Mouse (Mus musculus) midbrain, embryonic 10.5 days (tissue): ENCODE results near the gene Gtf2h3. TPM values are rescaled to one million over a fixed set of nuclear protein-coding genes. Genes with fewer than 3 reads are reported as not detected.
"Not testable (repeated sequence)": the region's sequence is repeated elsewhere in the genome, so short reads cannot be mapped to it uniquely, and the experiment has no call there.

Experiments used
- DNase-seq: peaks from one replicate; pipeline ENCODE4 v3.0.0-alpha.2; 2017; ENCODE audit warnings: low spot score
- H3K27ac ChIP-seq: fragments of 300-500 bp; sonication (generic); replicated peaks from 2 replicates; pipeline ENCODE4 v1.5.1; 2016; ENCODE audit warnings: mild to moderate bottlenecking
- H3K27me3 ChIP-seq: fragments of 300-500 bp; sonication (generic); 2 replicates; pipeline ENCODE4 v1.6.1; 2016; ENCODE audit warnings: low read depth, mild to moderate bottlenecking; ENCODE audit not compliant: poor library complexity, severe bottlenecking
- H3K36me3 ChIP-seq: fragments of 300-500 bp; sonication (generic); 2 replicates; pipeline ENCODE4 v1.6.1; 2016; ENCODE audit warnings: mild to moderate bottlenecking, moderate library complexity
- H3K4me1 ChIP-seq: fragments of 300-500 bp; sonication (generic); 2 replicates; pipeline ENCODE4 v1.6.1; 2016
- H3K4me3 ChIP-seq: fragments of 300-500 bp; sonication (generic); 2 replicates; pipeline ENCODE4 v1.5.1; 2016; ENCODE audit warnings: mild to moderate bottlenecking, moderate library complexity
- H3K9me3 ChIP-seq: fragments of 300-500 bp; sonication (generic); replicated peaks from 2 replicates; pipeline ENCODE4 v1.6.1; 2016; ENCODE audit warnings: mild to moderate bottlenecking
- WGBS: fragments of 180-500 bp; shearing (Covaris S2); methylation state at CpG from one replicate; pipeline ENCODE4 v1.1.7; 2016; 5-methylcytosine and 5-hydroxymethylcytosine counted together
- polyA plus RNA-seq: library from polyadenylated mRNA; unstranded; fragments of >200 nt; fragmentation: Nextera tagmentation; extraction: Ambion mirVana; gene quantifications from 2 replicates; pipeline ENCODE4 v1.2.1, GENCODE M21; 2016

Gtf2h3 gene
- polyA plus RNA-seq, 1 experiment from 2014 or later = 96.4 TPM

DNA sequence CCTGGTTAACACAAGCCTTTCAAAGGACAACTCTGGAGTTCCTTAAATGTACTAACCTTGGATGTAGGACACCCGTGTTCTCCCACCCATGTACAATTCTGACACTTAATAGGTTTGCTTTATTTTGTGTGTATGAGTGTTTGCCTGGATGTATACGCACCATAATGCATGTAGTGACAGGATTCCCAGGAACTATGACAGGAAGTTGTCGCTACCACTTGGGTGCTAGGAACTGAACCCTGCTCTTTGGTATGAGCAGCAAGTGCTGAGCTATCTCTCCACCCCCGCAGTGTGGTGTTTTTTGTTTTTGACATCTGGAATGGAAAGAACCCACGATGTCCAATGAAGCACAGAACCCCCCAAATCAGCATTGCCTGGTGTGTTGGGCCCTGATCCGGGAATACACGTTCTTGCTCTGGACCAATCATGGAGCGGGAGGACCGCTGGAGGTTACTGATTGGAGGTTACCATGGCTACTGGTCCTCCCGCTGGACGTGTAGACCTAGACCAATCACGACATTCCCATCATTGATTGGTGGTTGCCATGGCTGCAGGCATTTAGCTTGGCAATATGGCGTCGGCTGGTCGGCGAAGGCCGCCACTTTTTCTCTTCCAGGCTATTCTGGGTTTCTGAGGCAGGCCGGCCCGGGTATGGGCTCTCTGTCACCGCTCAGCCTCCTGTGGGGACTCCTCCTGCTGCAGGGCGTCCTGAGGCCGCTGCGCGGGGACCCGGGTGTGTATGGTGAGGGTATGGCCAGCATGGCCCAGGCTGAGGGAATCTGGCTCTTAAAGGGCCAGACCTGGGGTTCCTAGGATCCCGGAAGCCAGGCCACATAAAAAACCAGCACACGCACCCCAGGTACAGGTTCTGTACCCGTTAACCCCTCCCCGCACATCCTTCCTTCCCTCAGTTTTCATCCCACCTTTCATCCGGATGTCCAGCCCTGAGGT lies 19.6 kb downstream of the Gtf2h3 start:
- DNase-seq = peak; percentile 94
- Histone ChIP-seq H3K36me3 (peaks cover 55% of the 10 kb centered on the region), H3K9me3 (no peaks in the 10 kb centered on the region), H3K27ac (peak overlapping the region; percentile 90), H3K4me3 (peak overlapping the region; percentile 96), H3K27me3 (no peaks in the 10 kb centered on the region), H3K4me1 (peaks cover 19% of the 10 kb centered on the region)
- 7% methylated on average over 30 of the region's 30 CpGs for WGBS

DNA sequence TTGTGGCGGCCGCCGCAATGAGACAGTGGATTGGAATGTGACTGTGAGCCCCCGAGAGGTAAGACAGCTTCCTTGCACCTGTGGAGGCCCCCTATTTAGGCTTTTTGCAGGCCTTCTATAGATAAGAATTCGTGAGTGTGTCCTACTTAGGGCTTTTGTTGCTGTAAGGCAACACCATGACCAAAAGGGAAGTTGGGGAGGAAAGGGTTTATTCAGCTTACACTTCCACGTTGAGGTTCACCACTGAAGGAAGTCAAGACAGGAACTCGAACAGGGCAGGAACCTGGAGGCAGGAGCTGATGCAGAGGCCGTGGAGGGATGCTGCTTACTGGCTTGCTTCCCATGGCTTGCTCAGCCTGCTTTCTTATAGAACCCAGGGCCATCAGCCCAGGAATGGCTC lies 20.8 kb downstream of the Gtf2h3 start:
- H3K9me3 ChIP-seq, H3K27ac ChIP-seq, DNase-seq, H3K27me3 ChIP-seq: not testable (repeated sequence)
- Histone ChIP-seq H3K36me3 (peaks cover 53% of the 10 kb centered on the region), H3K4me1 (peaks cover 19% of the 10 kb centered on the region), H3K4me3 (peak overlapping the region; percentile 96)
- WGBS = 75% methylated on average over 8 of the region's 8 CpGs

DNA sequence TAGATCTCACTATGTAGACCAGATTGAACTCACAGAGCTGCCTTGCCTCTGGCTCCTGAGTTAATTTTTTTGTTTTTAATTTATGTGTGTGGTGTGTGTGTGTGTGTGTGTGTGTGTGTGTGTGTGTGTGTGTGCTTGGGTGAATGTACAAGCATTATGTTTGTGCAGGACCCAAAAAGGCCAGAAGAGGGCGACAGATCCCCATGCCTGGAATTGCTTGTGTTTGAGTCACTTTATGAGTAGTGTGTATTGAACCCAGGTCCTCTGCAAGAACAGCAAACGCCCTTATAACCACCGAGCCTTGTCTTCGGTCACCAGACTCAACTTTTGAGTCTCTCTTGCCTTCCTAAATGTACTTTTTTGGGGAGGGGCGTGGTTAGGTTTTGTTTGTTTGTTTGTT lies 23.4 kb downstream of the Gtf2h3 start:
- Histone ChIP-seq H3K27ac (no peak overlapping the region), H3K27me3 (no peaks in the 10 kb centered on the region), H3K4me3 (no peak overlapping the region), H3K4me1 (peaks cover 19% of the 10 kb centered on the region), H3K9me3 (no peaks in the 10 kb centered on the region), H3K36me3 (peaks cover 47% of the 10 kb centered on the region)
- 75% methylated on average over 5 of the region's 5 CpGs for WGBS
- peak; percentile 47 for DNase-seq

DNA sequence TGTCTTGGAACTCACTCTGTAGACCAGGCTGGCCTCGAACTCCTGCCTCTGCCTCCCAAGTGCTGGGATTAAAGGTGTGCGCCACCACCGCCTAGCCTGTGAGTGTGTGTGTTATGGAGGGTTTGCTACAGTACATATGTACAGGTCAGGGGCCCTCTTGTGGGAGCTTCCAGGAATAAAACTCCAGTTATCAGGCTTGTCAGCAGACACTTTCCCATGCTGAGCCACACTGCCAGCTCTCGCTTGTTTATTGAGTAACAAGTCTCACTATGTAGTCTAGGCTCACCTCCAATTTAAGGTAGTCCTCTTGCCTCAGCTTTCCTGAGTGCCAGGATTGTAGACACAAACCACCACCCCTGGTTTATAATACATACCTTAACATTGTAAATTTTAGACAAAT lies 25.4 kb downstream of the Gtf2h3 start:
- H3K36me3 ChIP-seq = peaks cover 66% of the 10 kb centered on the region
- no peak overlapping the region for H3K27ac ChIP-seq
- H3K27me3 ChIP-seq = no peaks in the 10 kb centered on the region
- no peaks in the 10 kb centered on the region for H3K9me3 ChIP-seq
- 90% methylated on average over 4 of the region's 4 CpGs for WGBS
- peaks cover 9% of the 10 kb centered on the region for H3K4me1 ChIP-seq
- no peak for DNase-seq
- no peak overlapping the region for H3K4me3 ChIP-seq

DNA sequence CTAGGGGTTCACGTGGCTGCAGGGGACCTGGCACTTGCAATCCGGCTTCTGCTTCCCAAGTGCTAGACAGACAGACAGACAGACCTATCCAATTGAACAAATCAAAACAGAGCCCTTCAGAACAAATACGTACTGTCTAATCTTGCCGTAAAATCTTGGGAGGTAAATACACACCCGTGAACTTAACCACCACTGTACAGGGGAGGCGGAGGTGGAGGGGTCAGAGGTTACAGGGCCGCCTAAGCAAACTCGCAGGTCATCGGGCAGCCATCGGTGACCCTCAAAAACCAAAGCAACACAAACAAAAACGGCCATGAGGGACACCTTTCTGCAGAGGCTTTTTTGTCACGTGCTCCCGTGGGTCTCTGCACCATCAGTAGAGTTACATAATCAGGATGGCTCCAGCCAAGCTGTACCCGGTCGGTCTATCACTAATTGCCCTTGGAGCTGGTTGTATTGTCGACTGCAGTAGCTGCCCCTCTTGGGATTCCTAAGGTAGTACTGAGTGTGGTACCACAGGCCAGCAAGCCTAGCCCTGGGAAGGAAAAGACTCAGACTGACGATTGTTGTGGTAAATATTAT lies 26.2 kb downstream of the Gtf2h3 start:
- WGBS = 90% methylated on average over 17 of the region's 17 CpGs
- Histone ChIP-seq H3K9me3 (no peaks in the 10 kb centered on the region), H3K36me3 (peaks cover 72% of the 10 kb centered on the region), H3K27ac (no peak overlapping the region), H3K4me3 (no peak overlapping the region), H3K27me3 (no peaks in the 10 kb centered on the region), H3K4me1 (0 out of 2 replicates have a peak, but pooled peaks cover under 1% of the 10 kb centered on the region)
- DNase-seq = no peak

DNA sequence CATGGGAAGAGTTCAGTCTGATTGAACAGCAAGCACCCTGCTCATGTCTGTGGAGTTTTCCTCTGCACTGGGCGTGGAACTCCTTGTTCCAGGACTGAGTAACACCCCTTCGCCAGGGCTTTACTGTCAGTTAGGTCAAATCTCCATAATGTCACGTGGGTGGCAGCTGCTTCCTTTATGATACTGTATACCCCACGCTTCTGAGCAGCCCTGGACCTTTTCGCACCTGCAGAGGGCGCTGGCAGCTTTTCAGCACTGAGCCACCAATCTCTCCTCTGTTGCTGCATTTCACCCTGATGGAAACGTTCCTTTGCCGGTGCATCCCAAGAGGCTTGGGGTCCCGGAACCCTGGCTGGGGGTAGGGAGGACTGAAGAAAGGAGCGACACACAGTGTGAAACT lies 32.0 kb downstream of the Gtf2h3 start:
- Histone ChIP-seq H3K27ac (no peak overlapping the region), H3K4me3 (no peak overlapping the region), H3K27me3 (no peaks in the 10 kb centered on the region), H3K36me3 (peaks cover 83% of the 10 kb centered on the region), H3K9me3 (no peaks in the 10 kb centered on the region), H3K4me1 (no peaks in the 10 kb centered on the region)
- no peak for DNase-seq
- 72% methylated on average over 10 of the region's 10 CpGs for WGBS

DNA sequence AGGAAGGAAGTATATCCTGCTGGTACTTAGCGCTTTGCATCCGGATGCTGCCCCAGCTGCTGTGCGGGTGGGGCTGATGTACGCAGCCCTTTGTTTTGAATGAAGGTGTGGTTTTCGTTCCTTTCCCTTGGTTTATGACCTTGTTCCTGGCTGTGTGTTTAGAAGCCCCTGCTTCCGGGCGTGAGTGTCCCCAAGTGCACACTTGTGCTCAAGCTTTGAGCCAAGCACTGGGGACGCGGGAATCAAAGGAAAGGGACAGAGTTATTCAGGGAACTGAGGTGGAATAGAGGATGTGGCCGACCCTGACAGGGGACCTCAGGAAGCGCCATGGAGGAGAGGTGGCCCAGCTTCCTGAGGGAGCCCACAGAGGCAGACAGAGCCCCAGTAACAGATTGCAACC lies 35.8 kb downstream of the Gtf2h3 start:
- H3K36me3 ChIP-seq = peaks cover 82% of the 10 kb centered on the region

DNA sequence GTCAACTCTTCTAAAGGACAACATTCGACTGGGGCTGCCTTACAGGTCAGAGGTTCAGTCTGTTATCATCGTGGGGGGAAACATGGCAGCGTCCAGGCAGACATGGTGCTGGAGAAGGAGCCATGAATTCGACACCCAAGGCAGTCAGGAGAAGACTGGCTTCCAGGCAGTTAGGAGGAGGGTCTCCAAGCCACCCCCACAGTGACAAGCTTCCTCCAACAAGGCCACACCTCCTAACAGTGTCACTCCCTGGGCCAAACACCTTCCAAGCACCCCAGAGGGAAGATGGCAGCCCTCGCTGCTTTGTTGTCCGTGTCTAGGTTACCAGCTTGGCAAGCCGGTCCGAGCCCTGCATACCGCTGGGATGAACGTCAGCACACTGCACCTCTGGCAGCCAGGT lies 39.8 kb downstream of the Gtf2h3 start:
- 88% methylated on average over 10 of the region's 10 CpGs for WGBS
- DNase-seq = no peak
- Histone ChIP-seq H3K36me3 (peaks cover 59% of the 10 kb centered on the region), H3K27ac (no peak overlapping the region), H3K27me3 (no peaks in the 10 kb centered on the region), H3K4me3 (no peak overlapping the region), H3K4me1 (no peaks in the 10 kb centered on the region), H3K9me3 (no peaks in the 10 kb centered on the region)

More for the DNA sequence above, 35.8 kb downstream of the Gtf2h3 start:
- no peak overlapping the region for H3K27ac ChIP-seq
- H3K4me3 ChIP-seq = no peak overlapping the region
- H3K4me1 ChIP-seq = no peaks in the 10 kb centered on the region
- WGBS = 91% methylated on average over 11 of the region's 11 CpGs
- no peaks in the 10 kb centered on the region for H3K27me3 ChIP-seq
- DNase-seq = no peak
- no peaks in the 10 kb centered on the region for H3K9me3 ChIP-seq

DNA sequence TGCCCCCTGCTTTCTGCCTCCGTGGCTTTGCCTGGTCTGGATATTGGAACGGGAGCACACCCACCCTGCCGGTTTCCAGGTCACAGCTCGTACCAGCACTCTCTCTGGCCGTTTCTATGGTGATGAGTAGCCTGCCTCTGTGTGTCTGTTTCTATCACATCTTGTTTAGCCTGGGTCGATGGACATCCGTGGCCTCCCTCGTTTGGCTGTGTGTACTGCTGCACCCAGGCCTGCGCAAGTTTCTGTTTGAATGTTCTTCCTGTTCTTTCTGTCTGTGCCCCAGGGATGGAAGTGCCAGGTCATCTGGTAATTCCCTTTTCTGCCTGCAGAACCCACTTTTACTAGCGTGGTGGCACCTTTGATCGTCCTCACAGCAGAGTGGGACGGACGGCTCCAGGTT lies 42.4 kb downstream of the Gtf2h3 start:
- DNase-seq = no peak
- no peak overlapping the region for H3K27ac ChIP-seq
- no peaks in the 10 kb centered on the region for H3K27me3 ChIP-seq
- no peaks in the 10 kb centered on the region for H3K9me3 ChIP-seq
- 74% methylated on average over 13 of the region's 13 CpGs for WGBS
- H3K36me3 ChIP-seq = peaks cover 52% of the 10 kb centered on the region
- H3K4me1 ChIP-seq = no peaks in the 10 kb centered on the region
- H3K4me3 ChIP-seq = no peak overlapping the region

DNA sequence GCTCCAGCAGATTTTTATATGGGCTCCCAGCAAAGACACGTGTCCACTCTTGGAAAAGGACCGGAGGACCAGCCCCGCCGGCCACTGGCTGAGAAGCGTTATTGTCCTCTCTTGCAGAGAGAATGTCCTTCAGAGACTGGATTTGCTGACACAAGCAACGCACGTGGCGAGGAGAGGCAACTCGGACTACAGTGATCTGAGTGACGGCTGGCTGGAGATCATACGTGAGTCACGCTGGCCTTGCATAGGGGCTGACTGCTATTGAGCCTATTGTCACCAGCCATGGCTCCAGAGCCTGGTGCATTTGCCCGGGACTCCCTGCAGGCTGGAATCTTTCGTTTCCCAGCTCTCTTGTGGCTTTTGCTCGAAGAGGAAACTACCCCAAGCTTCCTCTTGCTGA lies 44.0 kb downstream of the Gtf2h3 start:
- peaks cover 1% of the 10 kb centered on the region for H3K4me1 ChIP-seq
- DNase-seq = no peak
- no peak overlapping the region for H3K4me3 ChIP-seq
- no peaks in the 10 kb centered on the region for H3K27me3 ChIP-seq
- 90% methylated on average over 15 of the region's 15 CpGs for WGBS
- no peaks in the 10 kb centered on the region for H3K9me3 ChIP-seq
- peaks cover 46% of the 10 kb centered on the region for H3K36me3 ChIP-seq
- H3K27ac ChIP-seq = no peak overlapping the region

DNA sequence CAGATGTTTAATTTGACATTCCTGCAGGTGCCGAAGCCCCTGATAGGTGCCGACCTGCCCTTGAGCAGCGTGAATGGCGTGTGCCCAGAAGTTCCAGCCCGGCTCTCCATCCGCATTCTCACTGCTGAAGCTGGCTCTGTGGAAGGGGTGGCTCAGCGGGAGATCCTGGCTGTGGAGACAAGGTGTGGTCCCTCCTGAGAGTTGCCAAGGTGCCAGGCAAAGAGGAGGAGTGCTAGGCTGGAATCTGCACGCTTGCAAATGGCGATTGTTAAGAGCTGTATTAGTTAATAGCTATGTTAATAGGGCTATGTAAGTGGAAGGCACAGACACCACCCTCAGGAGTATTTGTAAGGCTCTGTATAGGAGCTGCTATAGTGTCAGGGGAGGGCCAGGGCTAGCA lies 45.4 kb downstream of the Gtf2h3 start:
- Histone ChIP-seq H3K27ac (no peak overlapping the region), H3K27me3 (no peaks in the 10 kb centered on the region), H3K4me1 (peaks cover 9% of the 10 kb centered on the region), H3K9me3 (no peaks in the 10 kb centered on the region), H3K4me3 (no peak overlapping the region), H3K36me3 (peaks cover 32% of the 10 kb centered on the region)
- WGBS = 91% methylated on average over 9 of the region's 9 CpGs
- no peak for DNase-seq

DNA sequence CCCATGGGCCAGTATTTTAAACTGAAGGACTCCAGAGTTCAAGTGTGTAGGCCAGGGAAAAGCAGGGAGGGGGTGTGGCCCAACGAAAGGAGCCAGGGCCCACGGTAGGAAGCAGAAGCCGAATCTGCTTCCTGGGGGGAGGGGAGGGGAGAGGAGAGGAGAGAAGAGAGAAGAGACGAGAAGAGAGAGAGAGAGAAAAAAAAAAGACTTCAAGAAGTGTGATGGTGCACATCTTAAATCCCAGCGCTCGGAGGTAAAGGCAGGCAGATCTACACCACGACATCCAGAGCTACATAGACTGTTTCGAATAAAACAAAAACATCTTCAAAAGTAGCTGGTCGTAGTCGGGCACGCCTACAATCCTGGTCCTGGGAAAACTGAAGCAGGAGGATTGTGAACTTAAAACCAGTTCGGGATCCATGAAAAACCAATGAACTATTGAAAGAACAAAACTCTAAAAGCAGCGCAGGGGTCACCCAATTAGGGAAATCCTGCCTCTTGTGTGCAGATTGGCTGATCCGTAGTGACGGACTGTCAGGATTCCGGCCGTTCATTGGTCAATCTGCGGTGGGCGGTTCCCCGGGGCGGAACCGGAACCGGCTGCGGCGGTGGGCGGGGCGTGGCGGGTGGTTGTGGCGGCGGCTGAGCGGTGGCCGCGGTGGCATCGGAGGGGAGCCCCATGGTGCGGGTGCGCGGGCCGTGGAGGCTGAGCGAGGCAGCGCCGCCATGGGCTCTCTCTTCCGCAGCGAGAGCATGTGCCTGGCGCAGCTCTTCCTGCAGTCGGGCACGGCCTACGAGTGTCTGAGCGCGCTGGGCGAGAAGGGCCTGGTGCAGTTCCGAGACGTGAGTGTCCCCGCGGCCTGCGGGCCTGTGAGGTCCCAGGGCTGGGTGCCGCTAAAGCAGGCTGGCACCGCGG lies 49.8 kb downstream of the Gtf2h3 start, which contains the start of gene Atp6v0a2:
TSS of gene Atp6v0a2 (plus strand) at position 129 of the 916 bp plus-strand sequence.
- DNase-seq = peak; percentile 93
- H3K36me3 ChIP-seq = peaks cover 35% of the 10 kb centered on the region
- H3K9me3 ChIP-seq = no peaks in the 10 kb centered on the region
- peak within 1 kb of the TSS; percentile 80 for H3K27ac ChIP-seq
- H3K4me1 ChIP-seq = peaks cover 21% of the 10 kb centered on the region
- H3K27me3 ChIP-seq = no peaks in the 10 kb centered on the region
- whole genome bisulfite sequencing = under 1% methylated on average over 51 of the region's 58 CpGs
- peak within 1 kb of the TSS; percentile 94 for H3K4me3 ChIP-seq
